Mouse (Mus musculus) kidney, embryonic 16.5 days (tissue): ENCODE data around the gene Spty2d1. TPM values are rescaled to one million over a fixed set of nuclear protein-coding genes. Genes with fewer than 3 reads are reported as not detected.

ENCODE experiments used
- ATAC-seq: fragments of 200-750 bp; cut with Nextera tagmentation; 2 replicates; pipeline ENCODE4 v1.8.0; 2017; ENCODE audit warnings: moderate TSS enrichment; ENCODE audit not compliant: low FRiP score, low TSS enrichment
- H3K27ac ChIP-seq: fragments of 300-500 bp; sonication (generic); 2 replicates; pipeline ENCODE4 v1.5.1; 2014; ENCODE audit warnings: low read length
- H3K27me3 ChIP-seq: fragments of 300-500 bp; sonication (generic); 2 replicates; pipeline ENCODE4 v1.6.1; 2014; ENCODE audit warnings: low read length, control low read depth, mixed read lengths; ENCODE audit not compliant: insufficient read depth
- H3K36me3 ChIP-seq: fragments of 300-500 bp; sonication (generic); 2 replicates; pipeline ENCODE4 v1.6.1; 2014; ENCODE audit warnings: low read length, control low read depth, mixed read lengths; ENCODE audit not compliant: insufficient read depth
- H3K4me1 ChIP-seq: fragments of 300-500 bp; sonication (generic); 2 replicates; pipeline ENCODE4 v1.6.1; 2014; ENCODE audit warnings: low read length, control low read depth, mixed read lengths; ENCODE audit not compliant: insufficient read depth
- H3K4me2 ChIP-seq: fragments of 300-500 bp; sonication (generic); replicated peaks from 2 replicates; pipeline ENCODE4 v1.6.1; 2014; ENCODE audit warnings: low read depth, low read length
- H3K4me3 ChIP-seq: fragments of 300-500 bp; sonication (generic); 2 replicates; pipeline ENCODE4 v1.5.1; 2014; ENCODE audit warnings: mild to moderate bottlenecking, low read length
- H3K9ac ChIP-seq: fragments of 300-500 bp; sonication (generic); replicated peaks from 2 replicates; pipeline ENCODE4 v1.6.1; 2014; ENCODE audit warnings: low read length
- H3K9me3 ChIP-seq: fragments of 300-500 bp; sonication (generic); 2 replicates; pipeline ENCODE4 v1.6.1; 2016; ENCODE audit warnings: low read length, control low read depth
- WGBS: fragments of 180-500 bp; shearing (Covaris S2); extraction: QIAGEN DNeasy Blood & Tissue Kit; methylation state at CpG from one replicate; pipeline ENCODE4 v1.1.7; 2014; 5-methylcytosine and 5-hydroxymethylcytosine counted together
- polyA plus RNA-seq: library from polyadenylated mRNA; unstranded; fragments of >200 nt; fragmentation: Nextera tagmentation; extraction: Ambion mirVana; gene quantifications from 2 replicates; pipeline ENCODE4 v1.2.1, GENCODE M21; 2015

The Spty2d1 gene
- polyA plus RNA-seq, 1 experiment from 2014 or later = 21.1 TPM

- Histone ChIP-seq H3K4me2 (no peak overlapping the region), H3K9ac (no peak overlapping the region), H3K4me1 (no peaks in the 10 kb centered on the region), H3K9me3 (0 out of 2 replicates have a peak, but pooled peaks cover 2% of the 10 kb centered on the region), H3K4me3 (no peak overlapping the region), H3K36me3 (no peaks in the 10 kb centered on the region), H3K27me3 (no peaks in the 10 kb centered on the region), H3K27ac (no peak overlapping the region)
- WGBS = 96% methylated on average over 4 of the region's 4 CpGs
- no peak for ATAC-seq
These were observed 33.6 kb downstream of the Spty2d1 start for GRCm38 (mm10) chr7:46974648-46975047.

- WGBS = 88% methylated on average over 4 of the region's 4 CpGs
- H3K27me3 ChIP-seq = no peaks in the 10 kb centered on the region
- no peak overlapping the region for H3K4me2 ChIP-seq
- no peak overlapping the region for H3K9ac ChIP-seq
- H3K9me3 ChIP-seq = 0 out of 2 replicates have a peak, but pooled peaks cover 2% of the 10 kb centered on the region
- no peak overlapping the region for H3K27ac ChIP-seq
- no peaks in the 10 kb centered on the region for H3K36me3 ChIP-seq
- H3K4me3 ChIP-seq = no peak overlapping the region
- no peaks in the 10 kb centered on the region for H3K4me1 ChIP-seq
- no peak for ATAC-seq
These were observed 38.3 kb downstream of the Spty2d1 start for GRCm38 (mm10) chr7:46969898-46970297.

GRCm38 (mm10) chr7:46964070-46964469, 44.1 kb downstream of the Spty2d1 start:
- no peak overlapping the region for H3K4me3 ChIP-seq
- ATAC-seq = no peak
- H3K9me3 ChIP-seq = no peaks in the 10 kb centered on the region
- H3K4me1 ChIP-seq = peaks cover 12% of the 10 kb centered on the region; the same call in 1 of the 2 replicates
- H3K27me3 ChIP-seq = 0 out of 2 replicates have a peak, but pooled peaks cover 4% of the 10 kb centered on the region
- H3K9ac ChIP-seq = no peak overlapping the region
- H3K36me3 ChIP-seq = no peaks in the 10 kb centered on the region
- no peak overlapping the region for H3K27ac ChIP-seq
- WGBS = 87% methylated on average over 7 of the region's 7 CpGs
- no peak overlapping the region for H3K4me2 ChIP-seq

- Histone ChIP-seq H3K36me3 (no peaks in the 10 kb centered on the region), H3K9ac (peak overlapping the region; percentile 48; the same call in 1 of the 2 replicates), H3K4me3 (no peak overlapping the region), H3K4me1 (peaks cover 12% of the 10 kb centered on the region; the same call in 1 of the 2 replicates), H3K27me3 (0 out of 2 replicates have a peak, but pooled peaks cover 4% of the 10 kb centered on the region), H3K4me2 (peak overlapping the region; percentile 12; the same call in 1 of the 2 replicates), H3K27ac (0 out of 2 replicates have a peak overlapping the region, but pooled peaks have one; percentile 38), H3K9me3 (no peaks in the 10 kb centered on the region)
- peak; percentile 81 for ATAC-seq
- under 1% methylated on average over 9 of the region's 9 CpGs for WGBS
These were observed 45.2 kb downstream of the Spty2d1 start for GRCm38 (mm10) chr7:46962806-46963618.

GRCm38 (mm10) chr7:46962132-46962531, 46.1 kb downstream of the Spty2d1 start:
- no peak overlapping the region for H3K27ac ChIP-seq
- H3K9ac ChIP-seq = no peak overlapping the region

GRCm38 (mm10) chr7:46960991-46961390, 47.2 kb downstream of the Spty2d1 start:
- H3K4me2 ChIP-seq = no peak overlapping the region
- peaks cover 19% of the 10 kb centered on the region for H3K4me1 ChIP-seq
- 0 out of 2 replicates have a peak, but pooled peaks cover 4% of the 10 kb centered on the region for H3K27me3 ChIP-seq
- no peaks in the 10 kb centered on the region for H3K9me3 ChIP-seq
- no peak overlapping the region for H3K27ac ChIP-seq
- WGBS = 62% methylated on average over 3 of the region's 3 CpGs
- no peaks in the 10 kb centered on the region for H3K36me3 ChIP-seq
- ATAC-seq = no peak
- H3K4me3 ChIP-seq = no peak overlapping the region
- H3K9ac ChIP-seq = no peak overlapping the region

More at GRCm38 (mm10) chr7:46962132-46962531, 46.1 kb downstream of the Spty2d1 start:
- Histone ChIP-seq H3K36me3 (no peaks in the 10 kb centered on the region), H3K4me1 (peaks cover 19% of the 10 kb centered on the region), H3K9me3 (no peaks in the 10 kb centered on the region), H3K27me3 (0 out of 2 replicates have a peak, but pooled peaks cover 4% of the 10 kb centered on the region), H3K4me2 (no peak overlapping the region), H3K4me3 (no peak overlapping the region)
- no peak for ATAC-seq

- H3K9me3 ChIP-seq = no peaks in the 10 kb centered on the region
- H3K27ac ChIP-seq = no peak overlapping the region
- H3K4me3 ChIP-seq = peak overlapping the region; percentile 70
- peaks cover 19% of the 10 kb centered on the region for H3K4me1 ChIP-seq
- 17% methylated on average over 9 of the region's 9 CpGs for WGBS
- 0 out of 2 replicates have a peak, but pooled peaks cover 4% of the 10 kb centered on the region for H3K27me3 ChIP-seq
- peak overlapping the region; percentile 87 for H3K4me2 ChIP-seq
- H3K36me3 ChIP-seq = peaks cover 11% of the 10 kb centered on the region
- peak overlapping the region; percentile 78 for H3K9ac ChIP-seq
- ATAC-seq = peak; percentile 28; the same call in 1 of the 2 replicates
These were observed 49.4 kb downstream of the Spty2d1 start for GRCm38 (mm10) chr7:46958853-46959252.

GRCm38 (mm10) chr7:46957831-46958691, 50.1 kb downstream of the Spty2d1 start, which contains the start of gene Uevld:
Uevld (minus strand) TSS chr7:46958527.
- Histone ChIP-seq H3K9me3 (no peaks in the 10 kb centered on the region), H3K27me3 (0 out of 2 replicates have a peak, but pooled peaks cover 4% of the 10 kb centered on the region), H3K4me1 (peaks cover 13% of the 10 kb centered on the region), H3K36me3 (peaks cover 17% of the 10 kb centered on the region), H3K4me2 (peak within 1 kb of the TSS; percentile 87), H3K9ac (peak within 1 kb of the TSS; percentile 78), H3K4me3 (peak within 1 kb of the TSS; percentile 70), H3K27ac (no peak within 1 kb of the TSS)
- peak; percentile 94 for ATAC-seq
- under 1% methylated on average over 51 of the region's 51 CpGs for WGBS
